Mouse (Mus musculus) forebrain, embryonic 16.5 days (tissue): ENCODE measurements around the gene Alg11. TPM values are rescaled to one million over a fixed set of nuclear protein-coding genes. Genes with fewer than 3 reads are reported as not detected.
A peak's percentile ranks its signal among the peaks of the same experiment; 100 is the strongest.

Experiments used
- ATAC-seq: fragments of 200-750 bp; cut with Nextera tagmentation; 2 replicates; pipeline ENCODE4 v1.8.0; 2017; ENCODE audit warnings: mild to moderate bottlenecking, moderate library complexity
- H3K27ac ChIP-seq: fragments of 300-500 bp; sonication (generic); 2 replicates; pipeline ENCODE4 v1.5.1; 2014; ENCODE audit warnings: low read length, control low read depth
- H3K27me3 ChIP-seq: fragments of 300-500 bp; sonication (generic); replicated peaks from 2 replicates; pipeline ENCODE4 v1.6.1; 2014; ENCODE audit warnings: low read length; ENCODE audit not compliant: control insufficient read depth, insufficient read depth
- H3K36me3 ChIP-seq: fragments of 300-500 bp; sonication (generic); 2 replicates; pipeline ENCODE4 v1.6.1; 2014; ENCODE audit not compliant: control insufficient read depth, insufficient read depth
- H3K4me1 ChIP-seq: fragments of 300-500 bp; sonication (generic); replicated peaks from 2 replicates; pipeline ENCODE4 v1.6.1; 2014; ENCODE audit warnings: low read length; ENCODE audit not compliant: control insufficient read depth, insufficient read depth
- H3K4me2 ChIP-seq: fragments of 300-500 bp; sonication (generic); 2 replicates; pipeline ENCODE4 v1.6.1; 2014; ENCODE audit warnings: mild to moderate bottlenecking, low read length, control low read depth
- H3K4me3 ChIP-seq: fragments of 300-500 bp; sonication (generic); replicated peaks from 2 replicates; pipeline ENCODE4 v1.5.1; 2014; ENCODE audit warnings: mild to moderate bottlenecking, low read length, control low read depth
- H3K9ac ChIP-seq: fragments of 300-500 bp; sonication (generic); replicated peaks from 2 replicates; pipeline ENCODE4 v1.6.1; 2014; ENCODE audit warnings: low read depth, low read length, control low read depth
- H3K9me3 ChIP-seq: fragments of 300-500 bp; sonication (generic); 2 replicates; pipeline ENCODE4 v1.6.1; 2016; ENCODE audit warnings: low read length; ENCODE audit not compliant: control insufficient read depth
- WGBS: fragments of 180-500 bp; shearing (Covaris S2); extraction: QIAGEN DNeasy Blood & Tissue Kit; methylation state at CpG from one replicate; pipeline ENCODE4 v1.1.7; 2014; 5-methylcytosine and 5-hydroxymethylcytosine counted together
- polyA plus RNA-seq: library from polyadenylated mRNA; unstranded; fragments of >200 nt; fragmentation: Nextera tagmentation; extraction: Ambion mirVana; gene quantifications from 2 replicates; pipeline ENCODE4 v1.2.1, GENCODE M21; 2015

Alg11 gene
- polyA plus RNA-seq: 33.6 and 37.8 TPM in 2 replicates

DNA sequence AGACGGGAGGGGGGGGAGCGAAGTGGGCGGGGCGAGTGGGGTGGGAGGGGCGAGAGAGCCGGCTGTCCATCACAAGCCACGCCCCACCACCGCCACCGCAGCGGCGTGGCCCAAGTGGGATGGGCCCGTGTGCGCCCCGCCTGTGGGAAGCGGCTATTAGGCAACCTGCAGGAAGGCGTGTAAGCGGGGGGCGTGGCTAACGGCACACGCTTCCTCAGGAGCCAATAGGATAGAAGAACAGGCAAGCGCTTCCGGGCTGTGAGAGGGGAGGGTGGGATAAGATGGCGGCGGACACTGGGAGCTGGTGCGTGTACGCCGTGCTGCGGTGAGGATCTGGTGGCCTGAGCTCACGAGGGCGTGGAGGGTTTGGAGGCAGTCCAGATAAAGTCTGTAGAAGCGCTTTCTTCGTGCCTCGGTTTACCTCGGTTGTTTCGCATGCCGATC is at the start of gene Alg11:
Gene Alg11 (plus strand): TSS at position 276 of the 444 bp plus-strand sequence.
- Histone ChIP-seq H3K4me3 (peak within 1 kb of the TSS; percentile 75), H3K27ac (0 out of 2 replicates have a peak within 1 kb of the TSS, but pooled peaks have one; percentile 39), H3K27me3 (peaks cover 3% of the 10 kb centered on the region; the same call in 1 of the 2 replicates), H3K4me1 (peaks cover 11% of the 10 kb centered on the region), H3K9ac (peak within 1 kb of the TSS; percentile 74), H3K36me3 (peaks cover 12% of the 10 kb centered on the region), H3K4me2 (peak within 1 kb of the TSS; percentile 97), H3K9me3 (no peaks in the 10 kb centered on the region)
- peak; percentile 100 for ATAC-seq
- under 1% methylated on average over 34 of the region's 36 CpGs for WGBS

DNA sequence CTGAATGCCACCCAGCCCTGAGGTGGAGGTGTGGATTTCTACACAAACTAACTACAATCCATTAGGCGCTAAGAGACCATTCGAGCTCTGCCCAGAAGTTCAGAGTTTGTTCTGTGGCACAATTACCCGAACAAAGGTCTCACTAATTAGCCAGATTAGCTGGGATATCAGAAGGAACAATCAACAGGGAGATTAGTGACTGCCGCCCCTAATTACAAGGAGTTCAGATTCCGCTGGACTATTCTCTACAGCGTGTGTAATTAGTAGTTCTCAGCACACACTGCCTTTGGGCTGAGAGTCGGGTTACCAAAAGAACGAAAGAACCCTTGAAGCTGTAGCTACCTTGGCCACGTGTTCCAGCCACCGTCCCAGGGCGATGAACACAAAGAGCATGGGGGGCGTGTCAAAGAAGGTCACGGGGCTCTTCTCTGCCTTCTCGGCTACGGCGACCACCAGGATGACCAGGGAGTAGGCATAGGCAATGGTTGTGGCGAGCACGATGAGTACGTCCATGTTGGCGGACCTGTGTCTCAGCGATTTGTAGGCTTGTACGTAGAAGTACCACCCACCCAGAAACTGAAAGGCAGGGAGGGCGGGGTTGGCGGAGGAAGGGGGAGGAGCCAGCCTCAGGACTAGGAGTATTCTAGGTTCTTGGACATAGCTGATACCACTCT is 47.4 kb upstream of the Alg11 start:
- 14% methylated on average over 24 of the region's 24 CpGs for WGBS

DNA sequence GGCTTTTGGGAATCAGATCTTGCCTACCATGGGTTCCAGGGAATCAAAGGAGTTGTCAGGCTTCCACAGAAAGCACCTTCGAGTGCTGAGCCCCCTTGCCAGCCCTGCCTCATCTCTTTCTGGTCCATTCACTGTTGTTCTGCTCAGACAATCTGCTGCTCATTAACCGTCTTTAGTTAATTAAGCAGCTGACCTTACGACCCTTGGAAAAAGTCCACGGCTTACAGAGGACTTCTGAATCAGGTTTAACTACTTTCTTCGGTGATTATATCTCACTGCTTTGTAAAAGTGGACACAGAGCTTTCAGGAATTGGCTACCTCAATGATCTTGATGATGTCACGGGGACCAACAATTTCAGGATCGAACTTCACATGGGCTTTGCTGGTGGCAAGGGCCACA is 42.8 kb upstream of the Alg11 start:
- no peaks in the 10 kb centered on the region for H3K27me3 ChIP-seq
- H3K9ac ChIP-seq: no peak overlapping the region
- WGBS: 16% methylated on average over 7 of the region's 7 CpGs
- H3K9me3 ChIP-seq: no peaks in the 10 kb centered on the region
- ATAC-seq: no peak
- no peak overlapping the region for H3K4me2 ChIP-seq
- H3K36me3 ChIP-seq: no peaks in the 10 kb centered on the region
- no peak overlapping the region for H3K4me3 ChIP-seq
- H3K27ac ChIP-seq: no peak overlapping the region
- H3K4me1 ChIP-seq: no peaks in the 10 kb centered on the region; the same call in 1 of the 2 replicates

More for the DNA sequence above, 47.4 kb upstream of the Alg11 start:
- Histone ChIP-seq H3K27ac (no peak overlapping the region), H3K4me1 (no peaks in the 10 kb centered on the region; the same call in 1 of the 2 replicates), H3K4me2 (peak overlapping the region; percentile 50), H3K9me3 (no peaks in the 10 kb centered on the region), H3K4me3 (peak overlapping the region; percentile 43), H3K9ac (0 out of 2 replicates have a peak overlapping the region, but pooled peaks have one; percentile 17), H3K36me3 (no peaks in the 10 kb centered on the region), H3K27me3 (no peaks in the 10 kb centered on the region)
- peak; percentile 82 for ATAC-seq

DNA sequence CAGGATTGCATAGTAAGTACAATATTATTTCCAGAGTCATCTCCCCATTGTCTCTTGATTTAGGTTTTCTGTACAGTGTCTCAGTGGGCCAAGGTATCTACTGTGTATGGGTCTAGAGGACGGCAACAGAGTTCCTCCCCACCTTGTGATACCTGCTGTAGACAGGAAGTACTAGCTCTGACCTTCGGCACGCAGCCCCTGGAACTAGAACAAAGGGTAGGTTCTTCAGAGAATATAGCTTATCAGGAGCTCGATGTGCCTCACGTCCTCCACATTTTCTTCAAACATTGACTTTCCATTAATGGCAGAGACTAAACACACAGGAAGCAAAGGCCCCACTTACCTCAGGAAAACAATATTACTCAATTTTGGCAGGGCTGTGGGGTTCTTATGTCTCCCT is 41.0 kb upstream of the Alg11 start:
- Histone ChIP-seq H3K9me3 (no peaks in the 10 kb centered on the region), H3K27me3 (no peaks in the 10 kb centered on the region), H3K9ac (no peak overlapping the region), H3K36me3 (no peaks in the 10 kb centered on the region), H3K27ac (no peak overlapping the region), H3K4me2 (no peak overlapping the region), H3K4me3 (no peak overlapping the region), H3K4me1 (no peaks in the 10 kb centered on the region)
- no peak for ATAC-seq
- WGBS: 91% methylated on average over 5 of the region's 5 CpGs

DNA sequence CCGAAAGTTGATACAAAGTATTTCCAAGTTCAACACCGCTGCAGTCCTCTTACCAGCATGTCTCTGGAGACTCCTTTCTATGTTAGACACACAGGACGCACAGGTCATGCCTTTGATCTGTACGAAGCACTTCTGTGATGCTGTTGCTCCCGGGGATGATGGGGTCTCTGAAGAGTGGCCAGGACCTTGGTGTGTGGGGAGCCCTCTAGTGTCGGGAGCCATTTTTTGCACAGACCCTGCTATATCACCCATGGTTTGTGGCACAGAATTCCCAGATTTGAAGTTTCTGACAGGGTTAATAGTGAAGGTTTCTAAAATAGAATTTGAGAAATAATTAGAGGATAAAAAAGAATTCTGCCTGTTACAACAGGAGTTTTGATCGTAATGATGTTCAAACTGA is 38.3 kb upstream of the Alg11 start:
- Histone ChIP-seq H3K4me3 (no peak overlapping the region), H3K9me3 (no peaks in the 10 kb centered on the region), H3K27ac (no peak overlapping the region), H3K4me2 (no peak overlapping the region), H3K4me1 (no peaks in the 10 kb centered on the region), H3K9ac (no peak overlapping the region), H3K27me3 (no peaks in the 10 kb centered on the region), H3K36me3 (no peaks in the 10 kb centered on the region)
- WGBS: 53% methylated on average over 7 of the region's 7 CpGs
- no peak for ATAC-seq

DNA sequence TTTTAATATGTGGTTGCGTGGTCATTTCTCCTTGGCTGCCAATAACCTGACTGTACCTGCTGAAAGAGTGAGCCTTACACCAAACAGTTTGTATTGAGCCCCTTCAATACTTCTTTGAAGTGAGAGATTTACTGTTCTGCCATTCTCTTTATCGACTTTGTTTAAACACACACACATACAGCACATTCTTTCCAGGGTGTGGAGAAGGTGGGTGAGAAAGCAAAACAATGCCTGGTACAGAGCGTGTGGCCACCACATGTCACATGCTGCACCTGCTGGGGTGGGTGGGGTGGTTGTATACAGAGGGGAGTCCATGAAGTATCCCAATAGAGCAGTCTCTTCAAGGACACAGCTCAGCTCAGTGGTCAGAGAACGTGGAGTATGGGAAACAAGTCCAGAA is 35.3 kb upstream of the Alg11 start:
- H3K27me3 ChIP-seq: no peaks in the 10 kb centered on the region
- H3K4me3 ChIP-seq: no peak overlapping the region
- no peak overlapping the region for H3K4me2 ChIP-seq
- 76% methylated on average over 4 of the region's 4 CpGs for WGBS
- no peak overlapping the region for H3K27ac ChIP-seq
- no peaks in the 10 kb centered on the region for H3K36me3 ChIP-seq
- no peaks in the 10 kb centered on the region for H3K9me3 ChIP-seq
- H3K9ac ChIP-seq: no peak overlapping the region
- H3K4me1 ChIP-seq: no peaks in the 10 kb centered on the region
- no peak for ATAC-seq

DNA sequence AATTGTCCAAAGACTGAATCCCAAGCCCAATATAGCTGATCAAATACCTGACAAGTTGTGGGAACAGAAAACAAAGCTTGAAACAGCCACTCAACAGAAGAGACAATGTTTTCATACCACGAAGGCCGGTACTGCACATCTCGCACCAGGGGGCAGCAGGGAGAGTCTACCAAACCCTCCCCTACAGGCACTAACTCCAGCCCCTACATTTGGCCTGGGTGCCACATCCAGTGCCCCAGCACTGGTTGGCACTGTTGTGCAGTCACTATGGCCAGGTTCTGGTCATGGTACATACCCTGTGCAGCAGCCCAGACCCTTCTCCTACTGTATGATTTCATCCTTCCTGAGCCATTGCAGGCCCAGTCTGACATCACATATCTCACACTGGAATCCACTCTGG is 31.5 kb upstream of the Alg11 start:
- no peaks in the 10 kb centered on the region for H3K36me3 ChIP-seq
- no peak overlapping the region for H3K4me2 ChIP-seq
- no peak overlapping the region for H3K4me3 ChIP-seq
- H3K4me1 ChIP-seq: no peaks in the 10 kb centered on the region
- no peak overlapping the region for H3K9ac ChIP-seq
- 88% methylated on average over 3 of the region's 3 CpGs for WGBS
- H3K27ac ChIP-seq: no peak overlapping the region
- no peak for ATAC-seq
- no peaks in the 10 kb centered on the region for H3K27me3 ChIP-seq
- H3K9me3 ChIP-seq: no peaks in the 10 kb centered on the region

DNA sequence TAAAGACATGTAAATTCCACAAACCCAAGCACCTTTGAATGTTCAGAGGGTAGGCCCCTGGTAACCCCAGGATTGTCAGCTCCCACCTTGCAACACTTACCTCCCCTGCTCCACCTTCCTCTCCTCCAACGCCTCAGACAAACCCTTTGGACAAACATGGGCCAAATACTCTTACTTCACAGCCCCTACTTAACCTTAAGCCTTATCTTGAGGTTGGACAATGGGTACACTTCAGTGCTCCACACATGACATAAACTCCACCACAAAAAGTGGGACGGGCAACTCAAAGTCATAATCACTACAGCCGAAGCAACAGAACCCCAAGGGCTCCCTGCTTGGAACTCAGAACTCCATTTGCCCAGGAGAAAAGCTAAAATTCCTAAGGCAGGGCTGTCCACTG is 29.5 kb upstream of the Alg11 start:
- no peaks in the 10 kb centered on the region for H3K4me1 ChIP-seq
- no peak overlapping the region for H3K4me2 ChIP-seq
- WGBS: 80% methylated on average over 3 of the region's 3 CpGs
- H3K27me3 ChIP-seq: no peaks in the 10 kb centered on the region
- H3K9me3 ChIP-seq: no peaks in the 10 kb centered on the region
- no peak for ATAC-seq
- no peak overlapping the region for H3K27ac ChIP-seq
- H3K9ac ChIP-seq: no peak overlapping the region
- no peaks in the 10 kb centered on the region for H3K36me3 ChIP-seq
- H3K4me3 ChIP-seq: no peak overlapping the region

DNA sequence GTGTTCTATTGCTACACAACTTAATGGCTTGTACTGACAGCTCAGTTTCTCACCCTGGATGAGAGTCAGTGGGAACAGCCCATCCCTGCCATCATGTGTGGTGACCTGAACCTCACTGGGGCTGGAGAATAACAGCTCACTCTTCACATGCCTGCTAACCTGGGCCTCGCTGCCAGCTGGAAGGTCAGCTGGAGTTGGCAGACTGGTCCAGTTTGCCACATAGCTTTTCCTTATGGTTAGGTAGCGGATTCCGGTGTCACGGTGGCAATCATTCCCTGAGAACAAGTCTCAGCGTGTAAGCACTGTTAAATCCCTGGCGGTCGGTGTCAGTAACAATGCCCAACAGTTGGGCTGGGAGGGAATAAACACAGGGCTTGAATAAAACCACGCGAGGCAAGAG is 24.4 kb upstream of the Alg11 start:
- no peak for ATAC-seq
- H3K36me3 ChIP-seq: no peaks in the 10 kb centered on the region
- WGBS: 89% methylated on average over 9 of the region's 9 CpGs
- no peak overlapping the region for H3K4me2 ChIP-seq
- H3K27me3 ChIP-seq: no peaks in the 10 kb centered on the region
- H3K27ac ChIP-seq: no peak overlapping the region
- no peaks in the 10 kb centered on the region for H3K9me3 ChIP-seq
- no peaks in the 10 kb centered on the region for H3K4me1 ChIP-seq
- no peak overlapping the region for H3K9ac ChIP-seq
- H3K4me3 ChIP-seq: no peak overlapping the region
